Mouse (Mus musculus) thymus, adult 2 months (tissue): ENCODE data around the gene Rhod. TPM values are rescaled to one million over a fixed set of nuclear protein-coding genes. Genes with fewer than 3 reads are reported as not detected.

Source experiments
- DNase-seq: peaks from one replicate; pipeline ENCODE4 v3.0.0; 2021
- H3K27ac ChIP-seq: fragments of 200-500 bp; 2 replicates; pipeline ENCODE4 v1.5.1; 2012; ENCODE audit warnings: low read length, control low read depth; ENCODE audit not compliant: control insufficient read depth, insufficient read depth
- H3K27me3 ChIP-seq: fragments of 200-500 bp; 2 replicates; pipeline ENCODE4 v1.6.1; 2012; ENCODE audit warnings: mild to moderate bottlenecking, low read length, moderate library complexity, mixed read lengths; ENCODE audit not compliant: control insufficient read depth, insufficient read depth
- H3K36me3 ChIP-seq: fragments of 200-500 bp; 2 replicates; pipeline ENCODE4 v1.6.1; 2012; ENCODE audit warnings: mild to moderate bottlenecking, low read length, moderate library complexity; ENCODE audit not compliant: control insufficient read depth, insufficient read depth
- H3K4me1 ChIP-seq: fragments of 200-500 bp; replicated peaks from 2 replicates; pipeline ENCODE4 v1.6.1; 2012; ENCODE audit warnings: low read length; ENCODE audit not compliant: control insufficient read depth, insufficient read depth
- H3K4me3 ChIP-seq: fragments of 200-500 bp; 2 replicates; pipeline ENCODE4 v1.5.1; 2012; ENCODE audit warnings: mild to moderate bottlenecking, low read length, control low read depth, moderate library complexity; ENCODE audit not compliant: control insufficient read depth, insufficient read depth
- CTCF ChIP-seq: fragments of 200-500 bp; IDR thresholded peaks from 2 replicates; pipeline ENCODE4 v1.5.1; 2012; ENCODE audit warnings: mild to moderate bottlenecking, control low read depth, low read length, moderate library complexity, borderline replicate concordance; ENCODE audit not compliant: control insufficient read depth, poor library complexity, insufficient read depth; ENCODE audit errors: extremely low read depth
- POLR2A ChIP-seq: fragments of 200-500 bp; IDR thresholded peaks from 2 replicates; pipeline ENCODE4 v1.6.1; 2012; ENCODE audit warnings: mild to moderate bottlenecking, low read length, control low read depth, moderate library complexity; ENCODE audit not compliant: control insufficient read depth, poor library complexity, insufficient read depth; ENCODE audit errors: extremely low read depth
- WGBS: fragments of 180-500 bp; shearing (Covaris S2); methylation state at CpG from one replicate; pipeline ENCODE4 v1.1.7; 2018; 5-methylcytosine and 5-hydroxymethylcytosine counted together
- polyA plus RNA-seq: library from polyadenylated mRNA; depleted of rRNA; stranded (reverse); fragments of >200 nt; gene quantifications from 2 replicates; pipeline ENCODE4 v1.2.3, GENCODE M21; 2012

The Rhod gene
- polyA plus RNA-seq, 1 experiment, result 2.9 TPM

DNA sequence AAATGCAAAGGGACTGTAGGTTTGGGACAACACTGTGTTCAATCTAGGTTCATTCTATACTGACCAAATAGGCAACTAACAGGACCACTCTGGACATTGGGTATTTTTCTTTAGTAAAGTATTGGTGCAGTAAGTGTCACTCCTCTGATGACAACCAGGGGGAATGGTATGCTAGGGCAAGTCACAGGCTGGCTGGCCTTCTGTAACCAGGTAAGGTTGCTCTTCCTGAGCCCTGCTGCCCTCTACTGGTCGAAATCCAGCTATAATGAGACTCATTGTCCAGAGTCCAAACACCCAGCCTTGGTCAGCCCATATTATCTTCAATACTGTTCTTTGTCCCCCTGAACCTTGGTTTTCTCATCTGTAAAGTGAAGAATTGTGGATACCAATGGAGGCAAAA is 22.0 kb downstream of the Rhod start:
- Histone ChIP-seq H3K36me3 (no peaks in the 10 kb centered on the region), H3K27ac (no peak overlapping the region), H3K4me1 (no peaks in the 10 kb centered on the region), H3K4me3 (no peak overlapping the region), H3K27me3 (no peaks in the 10 kb centered on the region)
- 0% methylated on average over 1 of the region's 1 CpGs for WGBS
- DNase-seq, result peak; percentile 76
- TF ChIP-seq POLR2A, result no peak
- TF ChIP-seq CTCF, result no peak

DNA sequence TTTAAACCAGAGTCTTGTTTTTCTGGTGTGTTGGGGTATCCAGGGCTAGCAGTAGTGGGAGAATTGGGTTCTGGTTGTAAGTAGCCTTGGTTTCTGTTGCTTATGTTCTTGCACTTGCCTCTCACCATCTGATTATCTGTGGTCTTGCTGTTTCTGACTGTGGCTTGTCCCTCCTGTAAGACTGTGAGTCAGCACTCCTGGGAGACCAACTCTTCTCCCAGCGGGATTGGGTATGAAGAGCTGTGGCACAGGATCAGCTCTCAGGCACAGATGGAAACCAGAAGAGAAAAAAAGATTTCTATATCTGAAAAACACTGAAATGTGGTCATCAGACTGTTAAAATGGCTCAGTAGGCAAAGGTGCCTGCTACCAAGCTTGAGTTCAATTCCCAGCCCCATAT is 24.6 kb downstream of the Rhod start:
- Histone ChIP-seq H3K36me3 (no peaks in the 10 kb centered on the region), H3K27ac (no peak overlapping the region), H3K4me3 (no peak overlapping the region), H3K4me1 (no peaks in the 10 kb centered on the region), H3K27me3 (no peaks in the 10 kb centered on the region)
- no peak for TF ChIP-seq POLR2A
- no peak for TF ChIP-seq CTCF
- no peak for DNase-seq
- 86% methylated on average over 1 of the region's 1 CpGs for WGBS

DNA sequence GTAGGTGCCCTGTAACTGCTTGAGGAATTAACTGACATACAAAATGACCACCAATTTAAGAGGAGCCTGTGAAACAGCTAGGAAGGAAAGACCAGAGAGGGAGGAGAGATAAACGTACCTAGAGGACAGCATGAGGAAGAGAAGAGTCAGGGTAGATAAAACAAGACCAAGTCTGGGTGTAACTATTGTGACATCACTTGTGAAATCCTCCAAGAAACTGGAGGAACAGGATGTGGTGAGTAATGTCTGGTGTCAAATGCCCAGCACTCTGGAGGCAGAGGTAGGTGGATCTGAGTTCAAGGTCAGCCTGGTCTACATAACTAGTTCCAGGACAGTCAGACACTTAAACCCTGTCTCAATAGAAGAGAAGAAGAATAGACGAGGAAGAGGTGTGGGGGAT is 30.2 kb downstream of the Rhod start:
- TF ChIP-seq POLR2A (no peak), CTCF (no peak)
- H3K36me3 ChIP-seq, result no peaks in the 10 kb centered on the region
- no peaks in the 10 kb centered on the region for H3K27me3 ChIP-seq
- no peak overlapping the region for H3K27ac ChIP-seq
- no peak for DNase-seq
- H3K4me3 ChIP-seq, result no peak overlapping the region
- WGBS, result 43% methylated on average over 2 of the region's 2 CpGs
- H3K4me1 ChIP-seq, result no peaks in the 10 kb centered on the region

DNA sequence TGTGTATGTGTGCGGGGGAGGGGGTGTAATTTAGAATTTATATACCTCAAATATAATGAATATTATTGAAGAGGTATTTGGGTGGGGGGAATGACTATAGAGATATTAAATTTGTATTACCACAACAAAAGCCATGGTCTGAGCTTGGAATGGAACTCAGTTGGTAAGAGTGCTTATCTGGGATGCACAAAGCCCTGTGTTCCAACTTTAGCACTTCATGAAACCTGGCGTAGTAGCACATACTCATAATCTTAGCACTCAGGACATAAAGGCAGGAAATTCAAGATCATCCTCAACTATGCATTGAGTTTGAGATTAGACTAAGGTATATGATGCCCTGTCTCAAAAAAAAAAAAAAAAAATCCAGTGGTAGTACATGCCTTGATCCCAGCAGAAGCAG is 34.4 kb downstream of the Rhod start:
- WGBS, result 98% methylated on average over 2 of the region's 2 CpGs
- TF ChIP-seq CTCF (no peak), POLR2A (no peak)
- no peaks in the 10 kb centered on the region for H3K36me3 ChIP-seq

DNA sequence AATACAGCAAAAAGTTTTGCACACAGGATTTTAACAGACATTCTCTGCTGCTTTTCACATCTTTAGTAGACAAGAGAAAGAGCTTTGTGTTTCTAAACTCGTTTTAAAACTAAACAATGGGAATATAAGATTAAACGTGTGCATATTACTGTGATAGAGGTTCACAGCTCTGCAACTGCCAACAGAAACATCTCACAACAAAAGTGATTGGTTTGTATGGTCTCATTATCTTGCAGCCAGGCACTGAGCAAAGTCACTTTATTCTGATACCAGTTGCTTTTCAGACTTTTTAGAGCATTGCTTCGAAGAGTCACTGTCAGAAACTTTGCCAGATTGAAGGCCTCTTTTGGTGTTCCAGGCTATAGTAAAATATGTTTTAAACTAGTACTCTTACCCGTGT is 40.3 kb downstream of the Rhod start:
- TF ChIP-seq POLR2A (no peak), CTCF (no peak)
- Histone ChIP-seq H3K36me3 (no peaks in the 10 kb centered on the region), H3K27ac (no peak overlapping the region), H3K27me3 (no peaks in the 10 kb centered on the region), H3K4me3 (no peak overlapping the region), H3K4me1 (peaks cover 7% of the 10 kb centered on the region)
- no peak for DNase-seq
- WGBS, result 91% methylated on average over 4 of the region's 4 CpGs

More for the DNA sequence above, 34.4 kb downstream of the Rhod start:
- H3K4me3 ChIP-seq, result no peak overlapping the region
- no peak for DNase-seq
- no peaks in the 10 kb centered on the region for H3K27me3 ChIP-seq
- no peaks in the 10 kb centered on the region for H3K4me1 ChIP-seq
- H3K27ac ChIP-seq, result no peak overlapping the region

DNA sequence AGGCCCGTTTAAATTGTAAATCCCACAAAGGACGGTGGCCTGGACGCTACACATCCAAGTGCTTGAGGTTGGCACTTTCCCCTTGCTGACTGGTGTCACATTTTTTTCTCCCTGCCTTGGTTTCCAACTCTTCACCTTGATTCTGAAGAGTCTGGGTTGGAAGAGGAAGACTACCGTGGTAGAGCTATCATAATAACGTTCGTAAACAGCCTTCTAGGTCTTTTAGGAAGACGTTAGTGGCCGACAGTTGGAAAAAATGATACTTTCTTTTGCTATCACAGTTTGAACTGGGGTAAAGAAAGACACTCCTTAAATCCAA is 40.6 kb downstream of the Rhod start:
- no peak overlapping the region for H3K27ac ChIP-seq
- 64% methylated on average over 8 of the region's 8 CpGs for WGBS
- no peaks in the 10 kb centered on the region; the same call in 1 of the 2 replicates for H3K36me3 ChIP-seq
- peak overlapping the region; percentile 73 for H3K4me3 ChIP-seq
- H3K27me3 ChIP-seq, result no peaks in the 10 kb centered on the region
- DNase-seq, result no peak
- H3K4me1 ChIP-seq, result peaks cover 7% of the 10 kb centered on the region
- TF ChIP-seq CTCF (no peak), POLR2A (no peak)

DNA sequence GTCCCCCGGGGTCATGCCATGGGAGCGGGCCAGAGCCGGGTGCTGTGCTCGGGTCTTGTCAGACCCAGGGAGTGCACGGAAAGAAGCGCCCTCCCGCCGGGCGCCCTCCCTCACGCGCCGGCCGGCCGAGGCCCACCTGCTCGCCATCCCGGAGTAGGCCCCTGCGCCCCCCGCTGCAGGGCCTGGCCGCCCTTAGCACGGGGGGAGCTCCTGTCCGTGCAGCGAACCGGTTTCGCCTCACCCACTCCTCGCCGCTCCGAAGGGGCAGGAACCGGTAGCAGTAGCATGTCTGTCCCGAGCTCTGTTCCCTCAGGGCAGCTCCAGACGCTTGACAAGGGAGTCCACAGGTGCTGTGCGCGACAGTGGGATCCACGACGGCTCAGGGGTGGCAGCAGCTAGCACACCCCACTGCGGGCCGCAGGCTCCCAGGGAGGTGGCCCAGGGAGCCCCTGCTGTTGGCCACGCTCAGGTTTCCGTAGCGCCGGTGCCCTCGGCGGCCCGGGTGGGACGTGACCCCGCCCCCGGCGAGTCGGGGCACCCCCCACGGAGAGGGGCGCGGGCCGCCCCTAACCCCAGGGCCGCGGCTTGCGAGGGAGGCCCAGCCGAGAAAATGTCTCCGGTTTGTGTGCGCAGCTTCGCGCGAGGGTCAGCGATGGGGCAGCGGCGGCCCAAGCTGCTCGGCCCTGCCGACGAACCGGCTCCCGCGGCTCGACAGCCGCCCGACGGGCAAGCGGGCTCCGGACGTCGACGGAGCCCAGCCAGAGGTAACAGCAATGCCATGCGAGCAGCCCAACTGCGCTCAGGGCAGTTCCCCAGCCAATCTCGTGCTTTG is 41.2 kb downstream of the Rhod start, which contains the start of gene Kdm2a:
Gene Kdm2a (minus strand): TSS at position 488 of the 832 bp plus-strand sequence.
- peak within 1 kb of the TSS; percentile 73 for H3K4me3 ChIP-seq
- 8% methylated on average over 82 of the region's 82 CpGs for WGBS
- H3K27me3 ChIP-seq, result no peaks in the 10 kb centered on the region
- TF ChIP-seq POLR2A (no peak), CTCF (no peak)
- H3K4me1 ChIP-seq, result peaks cover 7% of the 10 kb centered on the region
- no peaks in the 10 kb centered on the region; the same call in 1 of the 2 replicates for H3K36me3 ChIP-seq
- no peak within 1 kb of the TSS for H3K27ac ChIP-seq
- DNase-seq, result peak; percentile 61
